Mouse (Mus musculus) bone marrow macrophage, adult 2 months (primary cell): Measurements from ENCODE around the gene Ocel1. TPM values are rescaled to one million over a fixed set of nuclear protein-coding genes. Genes with fewer than 3 reads are reported as not detected.

Experiments used
- H3K27ac ChIP-seq: 2 replicates; pipeline ENCODE4 v1.5.1; 2012; ENCODE audit warnings: low read depth, low read length; ENCODE audit not compliant: insufficient read depth
- H3K4me1 ChIP-seq: 2 replicates; pipeline ENCODE4 v1.6.1; 2012; ENCODE audit warnings: low read length; ENCODE audit not compliant: control insufficient read depth, insufficient read depth
- H3K4me3 ChIP-seq: 2 replicates; pipeline ENCODE4 v1.5.1; 2012; ENCODE audit warnings: mild to moderate bottlenecking, low read length, moderate library complexity; ENCODE audit not compliant: insufficient read depth
- CTCF ChIP-seq: IDR thresholded peaks from 2 replicates; pipeline ENCODE4 v1.5.1; 2012; ENCODE audit warnings: low read depth, mild to moderate bottlenecking, low read length, moderate library complexity
- POLR2A ChIP-seq: IDR thresholded peaks from 2 replicates; pipeline ENCODE4 v1.6.1; 2012; ENCODE audit warnings: mild to moderate bottlenecking, low read depth, low read length, borderline replicate concordance
- polyA plus RNA-seq: library from polyadenylated mRNA; stranded (reverse); fragments of >200 nt; gene quantifications from 2 replicates; pipeline ENCODE4 v1.2.4, GENCODE M21; 2012; ENCODE audit not compliant: missing spikeins, insufficient read depth, insufficient read length

Gene Ocel1
- polyA plus RNA-seq, 1 experiment, result 23.5 TPM

DNA sequence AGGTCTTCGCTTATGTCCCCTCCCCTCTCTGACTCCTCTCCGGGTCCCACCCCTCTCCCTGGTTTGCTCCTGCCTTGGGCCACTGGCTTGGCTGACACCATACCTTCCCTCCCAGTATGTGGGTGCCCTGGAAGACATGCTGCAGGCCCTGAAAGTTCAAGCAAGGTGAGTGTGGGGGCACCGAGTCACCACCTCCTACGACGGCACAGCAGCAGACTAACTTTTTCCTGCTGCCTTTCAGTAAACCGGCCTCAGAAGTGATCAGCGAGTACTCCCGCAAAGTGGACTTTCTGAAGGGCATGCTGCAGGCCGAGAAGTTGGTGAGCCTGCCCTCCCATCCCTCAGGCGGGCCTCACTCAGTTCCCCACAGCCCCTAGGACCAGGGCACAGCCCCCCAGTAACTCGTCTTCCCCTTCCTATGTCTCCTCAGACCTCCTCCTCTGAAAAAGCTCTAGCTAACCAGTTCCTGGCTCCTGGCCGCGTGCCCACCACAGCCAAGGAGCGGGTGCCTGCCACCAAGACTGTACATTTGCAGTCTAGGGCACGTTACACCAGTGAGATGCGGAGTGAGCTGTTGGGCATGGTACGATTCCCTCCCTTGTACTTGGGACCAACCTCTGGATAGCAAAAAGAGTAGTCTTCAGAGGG, 3.4 kb upstream of the Ocel1 start:
- Histone ChIP-seq H3K27ac (peak overlapping the region; percentile 97), H3K4me1 (peaks cover 35% of the 10 kb centered on the region), H3K4me3 (peak overlapping the region; percentile 82)
- no peak for TF ChIP-seq POLR2A
- TF ChIP-seq CTCF, result 0 out of 2 replicates have a peak, but pooled peaks have one; percentile 9

- Histone ChIP-seq H3K4me1 (peaks cover 36% of the 10 kb centered on the region), H3K27ac (peak overlapping the region; percentile 97), H3K4me3 (peak overlapping the region; percentile 82)
- TF ChIP-seq POLR2A, result no peak
- TF ChIP-seq CTCF, result no peak
Observed at GRCm38 (mm10) chr8:71368366-71368765, 2.7 kb upstream of the Ocel1 start.

GRCm38 (mm10) chr8:71369040-71369718, 1.9 kb upstream of the Ocel1 start:
- Histone ChIP-seq H3K4me1 (peaks cover 36% of the 10 kb centered on the region), H3K27ac (peak overlapping the region; percentile 97)
- TF ChIP-seq POLR2A (no peak), CTCF (no peak)

DNA sequence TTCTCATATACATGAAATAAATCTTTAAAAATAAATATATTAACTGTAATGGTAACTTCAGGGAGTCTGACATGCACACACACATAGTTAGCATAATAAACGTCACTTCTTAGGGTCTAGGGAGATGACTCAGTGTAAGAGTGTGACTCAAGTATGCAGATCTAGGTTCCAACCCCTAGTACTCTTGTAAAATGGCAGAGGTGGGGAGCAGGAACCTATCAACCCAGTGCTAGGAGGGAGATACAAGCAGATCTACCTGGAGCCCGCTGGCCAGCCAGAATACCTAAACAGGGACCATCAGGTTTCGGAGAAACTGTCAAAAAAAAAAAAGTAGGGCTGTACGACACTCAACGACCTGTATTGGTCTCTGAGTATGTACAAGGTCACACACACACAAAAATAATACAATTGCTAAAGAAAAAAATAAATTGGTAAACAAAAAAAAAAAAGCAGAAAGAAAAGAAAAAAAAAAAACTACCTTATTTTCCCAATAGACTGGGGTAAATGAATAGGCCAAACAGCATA, 325 bp upstream of the Ocel1 start:
- Histone ChIP-seq H3K4me3 (peak overlapping the region; percentile 43), H3K4me1 (peaks cover 36% of the 10 kb centered on the region), H3K27ac (peak overlapping the region; percentile 65)
- no peak for TF ChIP-seq CTCF
- no peak for TF ChIP-seq POLR2A

More at GRCm38 (mm10) chr8:71369040-71369718, 1.9 kb upstream of the Ocel1 start:
- peak overlapping the region; percentile 82 for H3K4me3 ChIP-seq

- Histone ChIP-seq H3K4me1 (peaks cover 29% of the 10 kb centered on the region), H3K4me3 (0 out of 2 replicates have a peak overlapping the region, but pooled peaks have one; percentile 68), H3K27ac (no peak overlapping the region)
- no peak for TF ChIP-seq CTCF
- TF ChIP-seq POLR2A, result no peak
Observed at GRCm38 (mm10) chr8:71372427-71372826, 1.3 kb downstream of the Ocel1 start.

GRCm38 (mm10) chr8:71373000-71373399, 1.9 kb downstream of the Ocel1 start:
- H3K4me3 ChIP-seq, result no peak overlapping the region
- H3K4me1 ChIP-seq, result peaks cover 29% of the 10 kb centered on the region
- TF ChIP-seq CTCF (no peak), POLR2A (no peak)
- no peak overlapping the region for H3K27ac ChIP-seq

GRCm38 (mm10) chr8:71374616-71375206, 3.6 kb downstream of the Ocel1 start:
- Histone ChIP-seq H3K27ac (no peak overlapping the region), H3K4me3 (no peak overlapping the region), H3K4me1 (peaks cover 16% of the 10 kb centered on the region)
- TF ChIP-seq CTCF (no peak), POLR2A (no peak)

- no peak overlapping the region for H3K4me3 ChIP-seq
- peaks cover 13% of the 10 kb centered on the region for H3K4me1 ChIP-seq
- TF ChIP-seq POLR2A, result no peak
- no peak for TF ChIP-seq CTCF
Observed at GRCm38 (mm10) chr8:71375581-71376422, 4.7 kb downstream of the Ocel1 start.

GRCm38 (mm10) chr8:71376423-71377030, 5.4 kb downstream of the Ocel1 start:
- Histone ChIP-seq H3K4me1 (peaks cover 12% of the 10 kb centered on the region), H3K4me3 (no peak overlapping the region), H3K27ac (no peak overlapping the region)
- TF ChIP-seq POLR2A (no peak), CTCF (no peak)

More at GRCm38 (mm10) chr8:71375581-71376422, 4.7 kb downstream of the Ocel1 start:
- no peak overlapping the region for H3K27ac ChIP-seq
